Mouse (Mus musculus) liver, embryonic 11.5 days (tissue): ENCODE measurements around the gene Ogfod2. TPM values are rescaled to one million over a fixed set of nuclear protein-coding genes. Genes with fewer than 3 reads are reported as not detected.

Experiments
- ATAC-seq: fragments of 200-750 bp; cut with Nextera tagmentation; replicated peaks from 2 replicates; pipeline ENCODE4 v1.8.0; 2017; ENCODE audit warnings: moderate number of reproducible peaks, mild to moderate bottlenecking, moderate TSS enrichment, moderate library complexity; ENCODE audit not compliant: low FRiP score
- DNase-seq: peaks from one replicate; pipeline ENCODE4 v3.0.0-alpha.2; 2017; ENCODE audit warnings: low spot score
- H3K27ac ChIP-seq: fragments of 300-500 bp; sonication (generic); 2 replicates; pipeline ENCODE4 v1.5.1; 2014; ENCODE audit warnings: mild to moderate bottlenecking, low read depth, low read length, control low read depth
- H3K27me3 ChIP-seq: fragments of 300-500 bp; sonication (generic); replicated peaks from 2 replicates; pipeline ENCODE4 v1.6.1; 2014; ENCODE audit warnings: low read length, mixed read lengths; ENCODE audit not compliant: control insufficient read depth, insufficient read depth
- H3K36me3 ChIP-seq: fragments of 300-500 bp; sonication (generic); 2 replicates; pipeline ENCODE4 v1.6.1; 2014; ENCODE audit warnings: mild to moderate bottlenecking, low read length, moderate library complexity, mixed read lengths; ENCODE audit not compliant: control insufficient read depth, insufficient read depth
- H3K4me1 ChIP-seq: fragments of 300-500 bp; sonication (generic); replicated peaks from 2 replicates; pipeline ENCODE4 v1.6.1; 2014; ENCODE audit warnings: low read length, mixed read lengths; ENCODE audit not compliant: control insufficient read depth, insufficient read depth
- H3K4me2 ChIP-seq: fragments of 300-500 bp; sonication (generic); 2 replicates; pipeline ENCODE4 v1.6.1; 2014; ENCODE audit warnings: mild to moderate bottlenecking, control low read depth, moderate library complexity
- H3K4me3 ChIP-seq: fragments of 300-500 bp; sonication (generic); 2 replicates; pipeline ENCODE4 v1.5.1; 2014; ENCODE audit warnings: low read depth, low read length, control low read depth
- H3K9ac ChIP-seq: fragments of 300-500 bp; sonication (generic); 2 replicates; pipeline ENCODE4 v1.6.1; 2014; ENCODE audit warnings: low read depth, low read length, control low read depth
- H3K9me3 ChIP-seq: fragments of 300-500 bp; sonication (generic); 2 replicates; pipeline ENCODE4 v1.6.1; 2016; ENCODE audit warnings: low read length, inconsistent platforms, mixed read lengths; ENCODE audit not compliant: control insufficient read depth
- WGBS: fragments of 180-500 bp; shearing (Covaris S2); extraction: QIAGEN DNeasy Blood & Tissue Kit; methylation state at CpG from one replicate; pipeline ENCODE4 v1.1.7; 2014; 5-methylcytosine and 5-hydroxymethylcytosine counted together
- polyA plus RNA-seq: library from polyadenylated mRNA; unstranded; fragments of >200 nt; fragmentation: Nextera tagmentation; extraction: Ambion mirVana; gene quantifications from 2 replicates; pipeline ENCODE4 v1.2.1, GENCODE M21; 2014

Ogfod2 gene
- polyA plus RNA-seq, 1 experiment from 2014 or later: 29.0 TPM

DNA sequence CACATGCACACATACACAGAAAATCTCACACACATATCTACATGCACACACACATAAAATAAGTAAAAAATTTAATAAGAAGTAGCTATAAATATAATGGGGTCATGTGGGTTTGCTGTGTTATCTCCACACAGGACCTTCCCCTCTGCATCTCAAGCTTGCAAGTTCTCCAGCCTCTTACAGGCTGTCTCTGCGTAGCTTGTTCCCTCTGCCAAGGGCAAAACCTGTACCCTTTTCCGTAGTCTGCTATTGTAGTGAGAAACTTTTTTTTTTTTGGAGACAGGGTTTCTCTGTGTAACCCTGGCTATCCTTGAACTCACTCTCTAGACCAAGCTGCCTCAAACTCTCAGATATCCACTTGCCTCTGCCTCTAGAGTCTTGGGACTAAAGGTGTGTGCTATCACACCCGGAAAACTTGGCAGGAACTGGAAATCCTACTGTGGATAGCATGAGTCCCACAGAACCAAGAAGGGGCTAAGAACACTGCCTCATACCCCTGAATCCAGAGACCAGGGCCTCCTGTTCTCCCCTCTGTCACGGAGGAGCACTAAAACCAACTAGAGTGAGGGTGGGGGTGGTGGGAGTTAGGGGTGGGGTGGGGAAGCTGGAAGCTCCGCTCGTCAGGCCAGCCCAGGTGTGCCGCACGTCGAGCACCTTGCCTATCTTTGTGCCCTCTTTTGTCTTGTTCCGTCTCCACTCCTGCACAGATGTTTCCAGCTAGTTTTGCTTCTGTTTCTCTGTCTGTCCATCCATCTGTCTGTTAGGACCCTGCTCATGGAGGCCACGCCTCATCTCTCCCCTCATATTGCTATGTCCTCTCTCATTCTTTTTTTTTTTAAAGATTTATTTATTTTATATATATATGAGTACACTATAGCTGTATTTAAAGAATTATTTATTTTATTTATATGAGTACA is 11.7 kb upstream of the Ogfod2 start:
- no peak for ATAC-seq
- no peaks in the 10 kb centered on the region for H3K36me3 ChIP-seq
- H3K9ac ChIP-seq: no peak overlapping the region
- H3K4me2 ChIP-seq: no peak overlapping the region
- 87% methylated on average over 11 of the region's 11 CpGs for WGBS
- H3K27ac ChIP-seq: no peak overlapping the region
- DNase-seq: no peak
- peaks cover 1% of the 10 kb centered on the region for H3K4me1 ChIP-seq
- H3K4me3 ChIP-seq: no peak overlapping the region
- no peaks in the 10 kb centered on the region for H3K9me3 ChIP-seq
- no peaks in the 10 kb centered on the region for H3K27me3 ChIP-seq

- no peak overlapping the region for H3K4me2 ChIP-seq
- no peaks in the 10 kb centered on the region for H3K27me3 ChIP-seq
- ATAC-seq: no peak
- DNase-seq: no peak
- H3K9me3 ChIP-seq: no peaks in the 10 kb centered on the region
- 81% methylated on average over 6 of the region's 6 CpGs for WGBS
- no peak overlapping the region for H3K27ac ChIP-seq
- no peaks in the 10 kb centered on the region for H3K4me1 ChIP-seq
- H3K4me3 ChIP-seq: no peak overlapping the region
- no peak overlapping the region for H3K9ac ChIP-seq
- H3K36me3 ChIP-seq: no peaks in the 10 kb centered on the region
Measured at GRCm38 (mm10) chr5:124102326-124102725, 9.8 kb upstream of the Ogfod2 start.

DNA sequence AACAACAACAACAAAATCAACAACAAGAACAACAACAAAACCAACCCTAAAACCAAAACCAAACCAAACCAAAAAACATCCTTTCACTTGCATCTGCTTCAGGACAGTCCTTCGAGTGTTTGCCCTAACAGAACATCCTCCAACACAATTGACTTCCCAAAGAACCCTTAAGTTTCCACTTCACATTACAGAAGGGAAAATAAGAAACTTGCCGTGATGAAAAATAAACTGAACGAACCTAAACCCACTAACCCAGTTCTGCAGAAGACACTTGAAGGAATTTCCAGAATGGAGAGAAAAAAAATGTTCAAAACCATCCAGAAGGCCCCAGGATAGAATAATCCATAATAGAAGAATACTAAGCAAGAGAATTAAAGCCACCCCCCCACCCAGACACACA is 9.1 kb upstream of the Ogfod2 start:
- Histone ChIP-seq H3K9ac (no peak overlapping the region), H3K27ac (no peak overlapping the region), H3K9me3 (no peaks in the 10 kb centered on the region), H3K4me1 (no peaks in the 10 kb centered on the region), H3K36me3 (no peaks in the 10 kb centered on the region), H3K4me3 (no peak overlapping the region), H3K27me3 (no peaks in the 10 kb centered on the region), H3K4me2 (no peak overlapping the region)
- DNase-seq (no peak), ATAC-seq (no peak)
- 76% methylated on average over 3 of the region's 3 CpGs for WGBS

DNA sequence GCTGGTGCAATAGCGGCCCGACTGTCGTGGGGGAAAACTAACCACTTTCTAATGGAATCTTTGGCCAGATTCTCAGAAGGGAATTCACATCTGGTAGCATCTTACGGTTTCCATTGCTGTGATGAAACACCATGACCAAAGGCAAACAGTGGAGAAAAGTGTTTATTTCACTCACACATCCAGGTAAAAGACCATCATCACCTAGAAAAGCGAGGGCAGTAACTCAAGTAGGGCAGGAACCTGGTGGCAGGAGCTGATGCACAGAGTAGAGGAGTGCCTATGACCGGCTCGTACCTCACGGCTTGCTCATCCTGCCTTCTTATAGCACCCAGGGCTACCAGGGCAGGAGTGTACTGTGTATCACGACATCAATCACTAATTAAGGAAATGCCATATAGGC is 8.5 kb upstream of the Ogfod2 start:
- Histone ChIP-seq H3K27me3 (no peaks in the 10 kb centered on the region), H3K4me3 (no peak overlapping the region), H3K9me3 (no peaks in the 10 kb centered on the region), H3K36me3 (no peaks in the 10 kb centered on the region), H3K4me2 (no peak overlapping the region), H3K27ac (no peak overlapping the region), H3K4me1 (no peaks in the 10 kb centered on the region), H3K9ac (no peak overlapping the region)
- WGBS: 90% methylated on average over 9 of the region's 9 CpGs
- no peak for ATAC-seq
- DNase-seq: no peak

DNA sequence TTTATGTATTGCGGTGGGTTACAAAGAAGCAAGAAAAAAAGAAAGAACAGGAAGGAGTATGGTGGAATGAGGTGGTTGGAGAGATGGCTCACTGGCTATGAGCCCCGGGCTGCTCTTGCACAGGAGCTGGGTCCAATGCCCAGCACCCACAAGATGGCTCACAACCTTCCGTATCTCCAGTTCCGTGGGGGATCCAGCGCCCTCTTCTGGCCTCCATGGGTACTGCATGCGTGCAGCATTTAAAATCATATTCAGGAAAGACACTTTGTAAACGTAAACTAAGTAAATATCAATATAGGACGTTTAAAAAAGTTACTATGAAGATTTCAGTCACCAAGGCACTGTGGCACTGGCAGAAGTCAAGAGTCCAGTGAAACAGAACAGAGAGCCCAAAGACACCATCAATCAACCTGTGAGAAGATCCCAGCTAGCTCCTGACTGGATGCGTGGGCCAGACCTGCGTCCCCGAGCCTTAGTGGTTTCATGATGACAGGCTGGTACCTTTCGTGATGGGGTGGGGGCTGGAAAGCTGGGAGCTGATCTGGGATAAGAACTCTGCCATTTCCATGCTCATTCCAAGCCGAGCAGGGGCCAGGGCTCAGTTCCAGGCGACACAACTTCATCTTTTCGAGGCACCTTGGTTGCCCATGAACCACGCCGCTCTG is 888 bp upstream of the Ogfod2 start:
- DNase-seq: no peak
- peaks cover 19% of the 10 kb centered on the region for H3K4me1 ChIP-seq
- ATAC-seq: no peak
- H3K27ac ChIP-seq: peak overlapping the region; percentile 59; the same call in 1 of the 2 replicates
- no peaks in the 10 kb centered on the region for H3K27me3 ChIP-seq
- no peaks in the 10 kb centered on the region for H3K9me3 ChIP-seq
- H3K9ac ChIP-seq: peak overlapping the region; percentile 88
- peak overlapping the region; percentile 95 for H3K4me3 ChIP-seq
- 27% methylated on average over 17 of the region's 17 CpGs for WGBS
- H3K36me3 ChIP-seq: 0 out of 2 replicates have a peak, but pooled peaks cover 3% of the 10 kb centered on the region
- peak overlapping the region; percentile 85 for H3K4me2 ChIP-seq

GRCm38 (mm10) chr5:124112531-124112930 is 434 bp downstream of the Ogfod2 start:
- no peaks in the 10 kb centered on the region for H3K27me3 ChIP-seq
- peak overlapping the region; percentile 85 for H3K4me2 ChIP-seq
- no peaks in the 10 kb centered on the region for H3K9me3 ChIP-seq
- DNase-seq (no peak), ATAC-seq (no peak)
- peak overlapping the region; percentile 88 for H3K9ac ChIP-seq
- 0 out of 2 replicates have a peak, but pooled peaks cover 3% of the 10 kb centered on the region for H3K36me3 ChIP-seq
- peak overlapping the region; percentile 89 for H3K27ac ChIP-seq
- H3K4me1 ChIP-seq: peaks cover 25% of the 10 kb centered on the region
- H3K4me3 ChIP-seq: peak overlapping the region; percentile 95
- WGBS: 1% methylated on average over 18 of the region's 18 CpGs

GRCm38 (mm10) chr5:124113030-124113429 is 933 bp downstream of the Ogfod2 start:
- ATAC-seq (0 out of 2 replicates have a peak, but pooled peaks have one; percentile 21), DNase-seq (peak; percentile 61)
- Histone ChIP-seq H3K4me3 (peak overlapping the region; percentile 95), H3K4me1 (peaks cover 25% of the 10 kb centered on the region), H3K9me3 (no peaks in the 10 kb centered on the region), H3K9ac (peak overlapping the region; percentile 88), H3K4me2 (peak overlapping the region; percentile 85), H3K27ac (peak overlapping the region; percentile 89; the same call in 1 of the 2 replicates), H3K27me3 (no peaks in the 10 kb centered on the region), H3K36me3 (0 out of 2 replicates have a peak, but pooled peaks cover 3% of the 10 kb centered on the region)
- WGBS: 27% methylated on average over 14 of the region's 14 CpGs

DNA sequence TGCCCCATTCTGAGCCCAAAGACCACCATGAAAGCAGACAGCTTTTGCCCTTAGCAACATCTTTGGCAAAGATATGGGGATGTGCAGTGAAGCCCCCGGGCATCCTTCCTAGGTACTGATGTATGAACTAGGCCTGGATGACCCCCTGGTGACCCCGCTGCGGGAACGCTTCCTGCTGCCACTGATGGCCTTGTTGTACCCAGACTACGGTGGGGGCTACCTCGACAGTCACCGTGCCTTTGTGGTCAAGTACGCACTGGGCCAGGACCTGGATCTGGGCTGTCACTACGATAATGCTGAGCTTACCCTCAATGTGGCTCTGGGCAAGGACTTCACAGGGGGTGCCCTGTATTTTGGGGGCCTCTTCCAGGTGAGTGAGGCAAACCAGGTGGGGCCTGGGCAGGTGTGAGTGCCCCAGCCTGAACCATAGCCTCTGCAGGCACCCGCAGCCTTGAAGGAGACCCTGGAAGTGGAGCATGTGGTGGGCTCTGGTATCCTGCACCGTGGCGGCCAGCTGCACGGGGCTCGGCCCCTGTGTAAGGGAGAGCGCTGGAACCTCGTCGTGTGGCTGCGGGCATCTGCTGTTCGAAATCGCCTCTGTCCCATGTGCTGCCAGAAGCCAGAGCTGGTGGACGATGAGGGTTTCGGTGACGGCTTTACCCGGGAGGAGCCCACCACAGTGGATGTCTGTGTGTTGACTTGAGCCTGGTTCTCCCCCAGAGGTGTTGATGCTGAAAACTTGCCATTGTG is 2.4 kb downstream of the Ogfod2 start:
- no peak overlapping the region for H3K27ac ChIP-seq
- H3K4me2 ChIP-seq: no peak overlapping the region
- 94% methylated on average over 24 of the region's 24 CpGs for WGBS
- peaks cover 25% of the 10 kb centered on the region for H3K4me1 ChIP-seq
- ATAC-seq (no peak), DNase-seq (no peak)
- no peaks in the 10 kb centered on the region for H3K27me3 ChIP-seq
- H3K4me3 ChIP-seq: no peak overlapping the region
- no peak overlapping the region for H3K9ac ChIP-seq
- peaks cover 10% of the 10 kb centered on the region for H3K36me3 ChIP-seq
- H3K9me3 ChIP-seq: no peaks in the 10 kb centered on the region
